Mouse (Mus musculus) intestine, embryonic 14.5 days (tissue): ENCODE results near the gene Wdfy1. TPM values are rescaled to one million over a fixed set of nuclear protein-coding genes. Genes with fewer than 3 reads are reported as not detected.
A peak's percentile ranks its signal among the peaks of the same experiment; 100 is the strongest.

ENCODE experiments used
- ATAC-seq: fragments of 200-750 bp; cut with Nextera tagmentation; replicated peaks from 2 replicates; pipeline ENCODE4 v1.8.0; 2017; ENCODE audit warnings: low read depth, moderate number of reproducible peaks, moderate TSS enrichment, moderate library complexity; ENCODE audit not compliant: low FRiP score, low TSS enrichment
- DNase-seq: peaks from one replicate; pipeline ENCODE4 v3.0.0-alpha.2; 2018; ENCODE audit warnings: low spot score
- H3K27ac ChIP-seq: fragments of 300-500 bp; sonication (generic); 2 replicates; pipeline ENCODE4 v1.5.1; 2014; ENCODE audit warnings: low read depth, mild to moderate bottlenecking, control low read depth
- H3K27me3 ChIP-seq: fragments of 300-500 bp; sonication (generic); replicated peaks from 2 replicates; pipeline ENCODE4 v1.6.1; 2014; ENCODE audit warnings: low read length, control low read depth; ENCODE audit not compliant: control insufficient read depth, insufficient read depth
- H3K36me3 ChIP-seq: fragments of 300-500 bp; sonication (generic); 2 replicates; pipeline ENCODE4 v1.6.1; 2014; ENCODE audit warnings: low read length, control low read depth; ENCODE audit not compliant: control insufficient read depth, insufficient read depth
- H3K4me1 ChIP-seq: fragments of 300-500 bp; sonication (generic); replicated peaks from 2 replicates; pipeline ENCODE4 v1.6.1; 2014; ENCODE audit warnings: low read length, control low read depth, mixed read lengths; ENCODE audit not compliant: control insufficient read depth, insufficient read depth
- H3K4me2 ChIP-seq: fragments of 300-500 bp; sonication (generic); 2 replicates; pipeline ENCODE4 v1.6.1; 2014; ENCODE audit warnings: low read length
- H3K4me3 ChIP-seq: fragments of 300-500 bp; sonication (generic); 2 replicates; pipeline ENCODE4 v1.5.1; 2014; ENCODE audit warnings: low read depth, low read length, control low read depth, mixed read lengths
- H3K9ac ChIP-seq: fragments of 300-500 bp; sonication (generic); 2 replicates; pipeline ENCODE4 v1.6.1; 2014; ENCODE audit warnings: mild to moderate bottlenecking, low read length
- H3K9me3 ChIP-seq: fragments of 300-500 bp; sonication (generic); 2 replicates; pipeline ENCODE4 v1.6.1; 2016; ENCODE audit warnings: low read length, control low read depth; ENCODE audit not compliant: control insufficient read depth
- WGBS: fragments of 180-500 bp; shearing (Covaris S2); extraction: QIAGEN DNeasy Blood & Tissue Kit; methylation state at CpG from one replicate; pipeline ENCODE4 v1.1.7; 2014; 5-methylcytosine and 5-hydroxymethylcytosine counted together
- polyA plus RNA-seq: library from polyadenylated mRNA; unstranded; fragments of >200 nt; fragmentation: Nextera tagmentation; extraction: Ambion mirVana; gene quantifications from 2 replicates; pipeline ENCODE4 v1.2.1, GENCODE M21; 2014

Gene Wdfy1
- polyA plus RNA-seq, 1 experiment from 2014 or later: 36.8 TPM

- Histone ChIP-seq H3K4me1 (no peaks in the 10 kb centered on the region; the same call in 1 of the 2 replicates), H3K9me3 (no peaks in the 10 kb centered on the region), H3K4me3 (peak overlapping the region; percentile 62), H3K4me2 (peak overlapping the region; percentile 90), H3K27ac (no peak overlapping the region), H3K9ac (peak overlapping the region; percentile 50), H3K27me3 (peaks cover 22% of the 10 kb centered on the region; the same call in 1 of the 2 replicates), H3K36me3 (no peaks in the 10 kb centered on the region)
- WGBS: under 1% methylated on average over 11 of the region's 11 CpGs
- no peak for DNase-seq
- no peak for ATAC-seq
Measured at GRCm38 (mm10) chr1:79671196-79671542, 104.8 kb downstream of the Wdfy1 start.

GRCm38 (mm10) chr1:79669419-79669974 is 106.4 kb downstream of the Wdfy1 start:
- Histone ChIP-seq H3K9me3 (no peaks in the 10 kb centered on the region), H3K27ac (no peak overlapping the region), H3K4me3 (no peak overlapping the region), H3K4me1 (no peaks in the 10 kb centered on the region; the same call in 1 of the 2 replicates), H3K9ac (no peak overlapping the region), H3K36me3 (no peaks in the 10 kb centered on the region), H3K4me2 (no peak overlapping the region), H3K27me3 (peaks cover 22% of the 10 kb centered on the region; the same call in 1 of the 2 replicates)
- ATAC-seq (no peak), DNase-seq (no peak)
- 80% methylated on average over 9 of the region's 9 CpGs for WGBS

- Histone ChIP-seq H3K27ac (no peak overlapping the region), H3K9me3 (no peaks in the 10 kb centered on the region), H3K4me3 (no peak overlapping the region), H3K36me3 (no peaks in the 10 kb centered on the region), H3K9ac (no peak overlapping the region), H3K4me2 (no peak overlapping the region), H3K27me3 (no peaks in the 10 kb centered on the region), H3K4me1 (no peaks in the 10 kb centered on the region)
- 85% methylated on average over 4 of the region's 4 CpGs for WGBS
- DNase-seq (no peak), ATAC-seq (no peak)
Measured at GRCm38 (mm10) chr1:79664911-79665310, 111.0 kb downstream of the Wdfy1 start.

- WGBS: 86% methylated on average over 7 of the region's 7 CpGs
- H3K4me2 ChIP-seq: no peak overlapping the region
- no peaks in the 10 kb centered on the region for H3K9me3 ChIP-seq
- H3K36me3 ChIP-seq: no peaks in the 10 kb centered on the region
- H3K27ac ChIP-seq: no peak overlapping the region
- no peak for DNase-seq
- ATAC-seq: no peak
- no peak overlapping the region for H3K4me3 ChIP-seq
- H3K4me1 ChIP-seq: no peaks in the 10 kb centered on the region
- no peak overlapping the region for H3K9ac ChIP-seq
- H3K27me3 ChIP-seq: no peaks in the 10 kb centered on the region
Measured at GRCm38 (mm10) chr1:79659598-79659997, 116.3 kb downstream of the Wdfy1 start.

GRCm38 (mm10) chr1:79657411-79657810 is 118.5 kb downstream of the Wdfy1 start:
- WGBS: 55% methylated on average over 1 of the region's 1 CpGs
- Histone ChIP-seq H3K27me3 (no peaks in the 10 kb centered on the region), H3K9me3 (no peaks in the 10 kb centered on the region), H3K4me3 (no peak overlapping the region), H3K36me3 (no peaks in the 10 kb centered on the region), H3K27ac (no peak overlapping the region), H3K4me2 (no peak overlapping the region), H3K4me1 (no peaks in the 10 kb centered on the region), H3K9ac (no peak overlapping the region)
- DNase-seq: no peak
- no peak for ATAC-seq

- H3K27ac ChIP-seq: no peak overlapping the region
- H3K4me2 ChIP-seq: no peak overlapping the region
- H3K27me3 ChIP-seq: no peaks in the 10 kb centered on the region
- no peak for ATAC-seq
- H3K4me1 ChIP-seq: no peaks in the 10 kb centered on the region
- H3K4me3 ChIP-seq: no peak overlapping the region
- no peak for DNase-seq
- H3K36me3 ChIP-seq: no peaks in the 10 kb centered on the region
- H3K9ac ChIP-seq: no peak overlapping the region
- no peaks in the 10 kb centered on the region for H3K9me3 ChIP-seq
- WGBS: 76% methylated on average over 4 of the region's 4 CpGs
Measured at GRCm38 (mm10) chr1:79655819-79656555, 120.0 kb downstream of the Wdfy1 start.

GRCm38 (mm10) chr1:79654948-79655347 is 121.0 kb downstream of the Wdfy1 start:
- H3K4me1 ChIP-seq: no peaks in the 10 kb centered on the region

More at GRCm38 (mm10) chr1:79654948-79655347, 121.0 kb downstream of the Wdfy1 start:
- 94% methylated on average over 2 of the region's 2 CpGs for WGBS
- Histone ChIP-seq H3K36me3 (no peaks in the 10 kb centered on the region), H3K27me3 (no peaks in the 10 kb centered on the region), H3K4me2 (no peak overlapping the region), H3K9me3 (no peaks in the 10 kb centered on the region), H3K27ac (no peak overlapping the region), H3K4me3 (no peak overlapping the region), H3K9ac (no peak overlapping the region)
- ATAC-seq (no peak), DNase-seq (no peak)
